Comparison of ENCODE assay signal across 37 mouse cellular contexts in genomic region chr12:80943395-80943794, GRCm38 (mm10). TPM values are rescaled to one million over a fixed set of nuclear protein-coding genes. Genes with fewer than 3 reads are reported as not detected.
DNase-seq lines count a peak whose midpoint lies in the region; ATAC-seq and TF ChIP-seq lines count a peak whose summit lies in the region.
"Had no signal": no experiment of that assay in that cellular context is flagged by ENCODE, and none has a peak within 500 bp of the region (broad histone marks: within the 10 kb centered on the region; RNA-seq: fewer than 3 reads in every experiment).

No protein-coding gene starts in this region.

- no peak overlapping the region for H3K27ac ChIP-seq in testis, adult 2 months (ENCODE audit: control insufficient read depth, insufficient read depth, low read depth, low read length)
- H3K27ac ChIP-seq in liver, embryonic 14.5 days = peak overlapping the region; percentile 93
- no peak overlapping the region for H3K27ac ChIP-seq in lung, postnatal 0 days (ENCODE audit: low read length)
- H3K27ac ChIP-seq: embryonic facial prominence, embryonic 13.5 days; forebrain, embryonic 13.5 days; heart, embryonic 13.5 days; hindbrain, embryonic 14.5 days; limb, embryonic 12.5 days; neural tube, embryonic 12.5 days had no signal

- H3K4me2 ChIP-seq in liver, embryonic 14.5 days (ENCODE audit: low read depth) = peak overlapping the region; percentile 77
- no peak overlapping the region for H3K4me2 ChIP-seq in lung, postnatal 0 days (replicated peaks; ENCODE audit: low read depth, low read length)
- H3K4me2 ChIP-seq: embryonic facial prominence, embryonic 13.5 days; forebrain, embryonic 13.5 days; heart, embryonic 13.5 days; hindbrain, embryonic 14.5 days; limb, embryonic 12.5 days; midbrain, embryonic 11.5 days; neural tube, embryonic 12.5 days had no signal

- no peak for TF ChIP-seq CTCF in testis, adult 2 months (IDR thresholded peaks at IDR 0.05; ENCODE audit: control insufficient read depth, insufficient read depth, insufficient replicate concordance, low read depth, low read length)
- TF ChIP-seq CTCF in liver, embryonic 14.5 days (IDR thresholded peaks at IDR 0.05; ENCODE audit: low read depth) = no peak
- TF ChIP-seq CTCF in lung, postnatal 0 days (IDR thresholded peaks at IDR 0.05) = no peak

- peak overlapping the region; percentile 31 for H3K9ac ChIP-seq in liver, embryonic 14.5 days (replicated peaks)
- H3K9ac ChIP-seq in lung, postnatal 0 days (replicated peaks; ENCODE audit: low read depth) = no peak overlapping the region
- H3K9ac ChIP-seq: embryonic facial prominence, embryonic 13.5 days; forebrain, embryonic 13.5 days; heart, embryonic 13.5 days; hindbrain, embryonic 14.5 days; limb, embryonic 12.5 days; neural tube, embryonic 12.5 days had no signal

- no peaks in the 10 kb centered on the region for H3K4me1 ChIP-seq in testis, adult 2 months (ENCODE audit: control insufficient read depth, insufficient read depth, low read length)
- peaks cover 42 to 67% of the 10 kb centered on the region in 2 experiments for H3K4me1 ChIP-seq in liver, embryonic 14.5 days (replicated peaks; ENCODE audit: control insufficient read depth in 2 of 2, insufficient read depth in 2 of 2, low read length in 1 of 2)
- H3K4me1 ChIP-seq in lung, postnatal 0 days (ENCODE audit: insufficient read depth, low read depth, low read length) = peaks cover 6% of the 10 kb centered on the region; the same call in 1 of the 2 replicates

- DNase-seq in testis, postnatal 10 days (ENCODE audit: low spot score) = no peak
- peak; percentile 74 to 86 (median 86) for DNase-seq in liver, embryonic 14.5 days (ENCODE audit: low read depth in 3 of 3, low spot score in 3 of 3)
- DNase-seq in lung, postnatal 0 days (ENCODE audit: low spot score) = no peak
- no peak for DNase-seq in cerebellum, adult 8-10 months
- DNase-seq: adrenal gland, postnatal 36 days; cerebellum, adult 11 months; cerebellum, postnatal 10 days; gastrocnemius, postnatal 25 days; heart, adult 18-20 months; heart, postnatal 10 days; kidney, postnatal 14 days; lung, adult 18-20 months; lung, postnatal 10 days; right cerebral cortex, postnatal 4 days; thymus, postnatal 25 days had no signal

- WGBS in liver, embryonic 14.5 days (ENCODE audit: insufficient replicate concordance) = 36% methylated on average over 3 of the region's 3 CpGs
- 47% methylated on average over 3 of the region's 3 CpGs for WGBS in lung, postnatal 0 days

- peaks cover 10% of the 10 kb centered on the region for H3K36me3 ChIP-seq in testis, adult 2 months (ENCODE audit: control insufficient read depth, insufficient read depth, low read length)
- H3K36me3 ChIP-seq in liver, embryonic 14.5 days (replicated peaks; ENCODE audit: control insufficient read depth, insufficient read depth, low read depth) = peaks cover 19% of the 10 kb centered on the region
- peaks cover 12% of the 10 kb centered on the region for H3K36me3 ChIP-seq in lung, postnatal 0 days (ENCODE audit: insufficient read depth, low read length)

- H3K9me3 ChIP-seq in liver, embryonic 14.5 days (ENCODE audit: control insufficient read depth, low read length) = no peaks in the 10 kb centered on the region
- H3K9me3 ChIP-seq in lung, postnatal 0 days (ENCODE audit: low read length) = no peaks in the 10 kb centered on the region
- H3K9me3 ChIP-seq: embryonic facial prominence, embryonic 13.5 days; forebrain, embryonic 13.5 days; G1E; heart, embryonic 13.5 days; limb, embryonic 12.5 days; neural tube, embryonic 12.5 days had no signal

- TF ChIP-seq EP300 in liver, embryonic 14.5 days (IDR thresholded peaks at IDR 0.05; ENCODE audit: low read depth) = peak; percentile 90
- TF ChIP-seq EP300 in lung, postnatal 0 days (IDR thresholded peaks at IDR 0.05) = no peak

- peak; percentile 65 for ATAC-seq in erythroid progenitor cell, adult 5-6 weeks (replicated peaks; ENCODE audit: low FRiP score, poor library complexity, severe bottlenecking)
- ATAC-seq in liver, embryonic 14.5 days (ENCODE audit: insufficient read depth) = peak; percentile 58
- peak; percentile 32 for ATAC-seq in megakaryocyte-erythroid progenitor cell, adult 5-6 weeks (replicated peaks; ENCODE audit: low FRiP score, low TSS enrichment, poor library complexity, severe bottlenecking)
- no peak for ATAC-seq in lung, postnatal 0 days
- ATAC-seq in activated CD4-positive, CD25-positive, alpha-beta regulatory T cell, adult 4 months = no peak
- ATAC-seq: forebrain, embryonic 13.5 days; intestine, postnatal 0 days had no signal

- no peaks in the 10 kb centered on the region for H3K27me3 ChIP-seq in testis, adult 2 months (ENCODE audit: control insufficient read depth, insufficient read depth, low read length)
- H3K27me3 ChIP-seq in liver, embryonic 14.5 days (ENCODE audit: control insufficient read depth, insufficient read depth, low read length) = no peaks in the 10 kb centered on the region
- H3K27me3 ChIP-seq in lung, postnatal 0 days (replicated peaks; ENCODE audit: insufficient read depth, low read length) = no peaks in the 10 kb centered on the region
- H3K27me3 ChIP-seq: embryonic facial prominence, embryonic 13.5 days; forebrain, embryonic 13.5 days; heart, embryonic 13.5 days; limb, embryonic 12.5 days; neural tube, embryonic 12.5 days had no signal

- H3K4me3 ChIP-seq in testis, adult 2 months (ENCODE audit: control insufficient read depth, low read depth, low read length) = peak overlapping the region; percentile 28; the same call in 1 of the 2 replicates
- no peak overlapping the region; a peak in 1 of 4 replicates for H3K4me3 ChIP-seq in liver, embryonic 14.5 days (ENCODE audit: insufficient read depth in 1 of 2, low read depth in 2 of 2, low read length in 2 of 2)
- H3K4me3 ChIP-seq in lung, postnatal 0 days (ENCODE audit: low read depth, low read length) = no peak overlapping the region
- H3K4me3 ChIP-seq: embryonic facial prominence, embryonic 13.5 days; forebrain, embryonic 13.5 days; heart, embryonic 13.5 days; limb, embryonic 12.5 days; myocyte; neural tube, embryonic 12.5 days had no signal

- TF ChIP-seq POLR2A in testis, adult 2 months (IDR thresholded peaks at IDR 0.05; ENCODE audit: control insufficient read depth, low read depth, low read length) = no peak

RNA-seq across cellular contexts. Expression of gene Srsf5, which starts 1.9 kb away (rescaled TPM):
- 223 and 264 TPM in 2 replicates for polyA plus RNA-seq in testis, adult 2 months (2012; rRNA removed)
- 223 and 278 TPM in 2 replicates for total RNA-seq in erythroid progenitor cell, adult 5-6 weeks (2015; ENCODE audit: low replicate concordance)
- total RNA-seq in erythroid progenitor cell, adult 5-6 weeks (2017; ENCODE audit: low replicate concordance) = 504 and 624 TPM in 2 replicates
- polyA plus RNA-seq in liver, embryonic 14.5 days (2012; rRNA removed) = 176 and 281 TPM in 2 replicates
- 162 and 189 TPM in 2 replicates for polyA plus RNA-seq in liver, embryonic 14.5 days (2014; fragmentation: Nextera tagmentation; extraction: Ambion mirVana)
- 313 and 330 TPM in 2 replicates for total RNA-seq in megakaryocyte-erythroid progenitor cell, adult 5-6 weeks (2014; fragmentation: Nextera tagmentation)
- total RNA-seq in megakaryocyte-erythroid progenitor cell, adult 5-6 weeks (2017) = 760 and 1,064 TPM in 2 replicates
- polyA plus RNA-seq in lung, postnatal 0 days (2015; fragmentation: Nextera tagmentation; extraction: Ambion mirVana) = 442 and 529 TPM in 2 replicates
- 100 to 1,000 TPM; 438 to 465 TPM for polyA plus RNA-seq in activated CD4-positive, CD25-positive, alpha-beta regulatory T cell, adult 4 months (2017; shearing (Covaris generic))

RNA-seq across cellular contexts. Expression of gene Slc10a1, which starts 25.1 kb away (rescaled TPM):
- polyA plus RNA-seq in testis, adult 2 months (2012; rRNA removed) = 0.10 TPM in 2 replicates
- not detected in 2 replicates for total RNA-seq in erythroid progenitor cell, adult 5-6 weeks (2015; ENCODE audit: low replicate concordance)
- 0.64 TPM in 1 of 2 replicates, not detected in the other for total RNA-seq in erythroid progenitor cell, adult 5-6 weeks (2017; ENCODE audit: low replicate concordance)
- 1.7 and 2.0 TPM in 2 replicates for polyA plus RNA-seq in liver, embryonic 14.5 days (2012; rRNA removed)
- polyA plus RNA-seq in liver, embryonic 14.5 days (2014; fragmentation: Nextera tagmentation; extraction: Ambion mirVana) = 3.8 and 4.0 TPM in 2 replicates
- not detected in 2 replicates for total RNA-seq in megakaryocyte-erythroid progenitor cell, adult 5-6 weeks (2014; fragmentation: Nextera tagmentation)
- 1.8 TPM in 1 of 2 replicates, not detected in the other for total RNA-seq in megakaryocyte-erythroid progenitor cell, adult 5-6 weeks (2017)
- polyA plus RNA-seq in lung, postnatal 0 days (2015; fragmentation: Nextera tagmentation; extraction: Ambion mirVana) = 0.47 and 0.57 TPM in 2 replicates
- polyA plus RNA-seq in activated CD4-positive, CD25-positive, alpha-beta regulatory T cell, adult 4 months (2017; shearing (Covaris generic)) = 1 to 10 TPM in 1 of 2 experiments, under 1 TPM in 1; 0.52 to 1.4 TPM
- total RNA-seq: adrenal gland, adult 18-20 months; adrenal gland, postnatal 36 days; gastrocnemius, postnatal 25 days; heart, adult 18-20 months; heart, postnatal 10 days; hematopoietic stem cell, adult 5-6 weeks; layer of hippocampus, postnatal 10 days; left cerebral cortex, adult 18-20 months; left cerebral cortex, postnatal 25 days; midbrain, postnatal 0 days had no signal
- polyA plus RNA-seq: brain, embryonic 14.5 days; G1E; spleen, adult 2 months had no signal

Comparison
In these comparisons a context has a peak if more than half of its experiments do, and no peak if none do; other contexts are left out.
1. DNase-seq: peak in liver, embryonic 14.5 days (3 of 3); none in testis, postnatal 10 days (single experiment), lung, postnatal 0 days (single experiment) and cerebellum, adult 8-10 months (single experiment).
2. ATAC-seq: peak in erythroid progenitor cell, adult 5-6 weeks (single experiment), liver, embryonic 14.5 days (single experiment) and megakaryocyte-erythroid progenitor cell, adult 5-6 weeks (single experiment); none in lung, postnatal 0 days (single experiment) and activated CD4-positive, CD25-positive, alpha-beta regulatory T cell, adult 4 months (single experiment).